Mouse (Mus musculus) adrenal gland, adult 8-10 months (tissue): ENCODE measurements around the gene C1qtnf2. TPM values are rescaled to one million over a fixed set of nuclear protein-coding genes. Genes with fewer than 3 reads are reported as not detected.

ENCODE experiments used
- DNase-seq: peaks from one replicate; pipeline ENCODE4 v3.0.0; 2022
- total RNA-seq, 4 experiments: library from RNA; stranded (reverse); gene quantifications; 2 replicates each; pipeline ENCODE4 v1.2.4; 2022

The C1qtnf2 gene
- total RNA-seq, result 10 to 100 TPM in 2 of 4 experiments, 1 to 10 TPM in 2; 9.5 to 14.6 (median 10.4) TPM

GRCm38 (mm10) chr11:43474225-43474774 lies at the start of gene C1qtnf2:
Gene C1qtnf2, plus strand, starts transcription at chr11:43474276.
- DNase-seq, result no peak

- DNase-seq, result no peak
Observed at GRCm38 (mm10) chr11:43424386-43424785, 49.7 kb upstream of the C1qtnf2 start.

- DNase-seq, result no peak
Observed at GRCm38 (mm10) chr11:43425166-43425709, 48.8 kb upstream of the C1qtnf2 start.

GRCm38 (mm10) chr11:43425824-43426413 lies 48.2 kb upstream of the C1qtnf2 start, which contains the start of gene Pttg1:
Gene Pttg1, minus strand, starts transcription at chr11:43426251.
- DNase-seq, result peak; percentile 81

- DNase-seq, result peak; percentile 19
Observed at GRCm38 (mm10) chr11:43426414-43426884, 47.6 kb upstream of the C1qtnf2 start.

GRCm38 (mm10) chr11:43433254-43434023 lies 40.6 kb upstream of the C1qtnf2 start, which contains the start of gene Slu7:
Gene Slu7, plus strand, starts transcription at chr11:43433744.
- DNase-seq, result peak; percentile 39

- no peak for DNase-seq
Observed at GRCm38 (mm10) chr11:43434024-43434407, 40.1 kb upstream of the C1qtnf2 start.

- no peak for DNase-seq
Observed at GRCm38 (mm10) chr11:43441121-43441520, 33.0 kb upstream of the C1qtnf2 start.

- no peak for DNase-seq
Observed at GRCm38 (mm10) chr11:43443183-43443582, 30.9 kb upstream of the C1qtnf2 start.

- DNase-seq, result no peak
Observed at GRCm38 (mm10) chr11:43449916-43450315, 24.2 kb upstream of the C1qtnf2 start.

- no peak for DNase-seq
Observed at GRCm38 (mm10) chr11:43451322-43451721, 22.8 kb upstream of the C1qtnf2 start.

- DNase-seq, result no peak
Observed at GRCm38 (mm10) chr11:43452266-43452665, 21.8 kb upstream of the C1qtnf2 start.

GRCm38 (mm10) chr11:43463204-43463603 lies 10.9 kb upstream of the C1qtnf2 start:
- no peak for DNase-seq

- no peak for DNase-seq
Observed at GRCm38 (mm10) chr11:43470118-43470517, 4.0 kb upstream of the C1qtnf2 start.

GRCm38 (mm10) chr11:43470881-43471820 lies 2.9 kb upstream of the C1qtnf2 start:
- no peak for DNase-seq

GRCm38 (mm10) chr11:43473115-43473514 lies 961 bp upstream of the C1qtnf2 start:
- DNase-seq, result no peak

- no peak for DNase-seq
Observed at GRCm38 (mm10) chr11:43473635-43474224, 346 bp upstream of the C1qtnf2 start.

GRCm38 (mm10) chr11:43479376-43479775 lies 5.3 kb downstream of the C1qtnf2 start:
- DNase-seq, result no peak

- no peak for DNase-seq
Observed at GRCm38 (mm10) chr11:43480561-43480960, 6.5 kb downstream of the C1qtnf2 start.

GRCm38 (mm10) chr11:43481672-43482522 lies 7.8 kb downstream of the C1qtnf2 start:
- DNase-seq, result no peak
